Mouse (Mus musculus): ENCODE measurements around the gene Snap91. TPM values are rescaled to one million over a fixed set of nuclear protein-coding genes. Genes with fewer than 3 reads are reported as not detected.

The Snap91 gene
- polyA plus RNA-seq, 1 experiment = 0.05 TPM

DNA sequence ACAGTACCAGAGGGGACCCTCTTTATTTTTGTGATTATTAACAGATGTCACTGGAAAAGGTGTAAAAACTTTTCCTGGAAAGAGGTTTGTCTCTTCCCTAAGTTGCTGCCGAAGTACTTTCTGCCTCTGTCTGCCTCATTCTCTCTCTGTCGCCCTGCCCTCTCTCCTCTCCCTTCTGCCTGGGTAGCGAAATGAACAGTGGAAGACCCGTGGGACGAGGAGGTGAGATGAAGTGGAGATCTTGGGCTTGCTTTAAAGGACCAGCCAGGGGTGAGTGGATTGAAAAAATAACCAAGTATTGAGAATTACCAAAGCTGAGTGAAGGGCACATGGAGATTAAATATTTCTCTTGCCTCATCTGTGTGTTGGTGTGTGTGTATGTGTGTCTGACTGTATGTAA is 136.4 kb downstream of the Snap91 start:
- DNase-seq (ENCODE audit: low read depth) = no peak

- DNase-seq (ENCODE audit: low read depth) = no peak
Measured at GRCm38 (mm10) chr9:86742959-86743911, 137.2 kb downstream of the Snap91 start, which contains the start of gene Prss35. TSS of gene Prss35 (plus strand) at chr9:86743649.

- DNase-seq (ENCODE audit: low read depth) = no peak
Measured at GRCm38 (mm10) chr9:86739971-86740370, 140.5 kb downstream of the Snap91 start.

- DNase-seq (ENCODE audit: low read depth) = no peak
Measured at GRCm38 (mm10) chr9:86738801-86739200, 141.7 kb downstream of the Snap91 start.

DNA sequence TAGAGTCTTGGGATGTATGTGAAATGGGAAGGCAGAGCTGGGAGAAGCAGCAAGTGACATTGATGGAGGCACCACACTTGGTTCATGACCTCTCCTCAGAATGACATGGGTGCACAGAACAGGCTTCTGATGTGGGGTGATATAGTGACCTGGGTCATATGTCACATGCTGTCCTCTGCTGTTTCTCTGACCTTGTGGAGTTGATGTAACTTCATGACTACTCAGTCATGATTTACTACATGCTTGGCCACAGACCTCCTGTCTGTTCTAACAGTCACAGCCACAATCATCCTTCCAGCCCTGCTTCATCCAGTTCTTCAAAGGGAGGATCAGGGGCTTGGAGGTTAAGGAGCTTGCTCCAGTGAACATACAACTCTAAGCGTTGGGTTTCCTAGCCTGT is 142.4 kb downstream of the Snap91 start:
- DNase-seq (ENCODE audit: low read depth) = no peak

DNA sequence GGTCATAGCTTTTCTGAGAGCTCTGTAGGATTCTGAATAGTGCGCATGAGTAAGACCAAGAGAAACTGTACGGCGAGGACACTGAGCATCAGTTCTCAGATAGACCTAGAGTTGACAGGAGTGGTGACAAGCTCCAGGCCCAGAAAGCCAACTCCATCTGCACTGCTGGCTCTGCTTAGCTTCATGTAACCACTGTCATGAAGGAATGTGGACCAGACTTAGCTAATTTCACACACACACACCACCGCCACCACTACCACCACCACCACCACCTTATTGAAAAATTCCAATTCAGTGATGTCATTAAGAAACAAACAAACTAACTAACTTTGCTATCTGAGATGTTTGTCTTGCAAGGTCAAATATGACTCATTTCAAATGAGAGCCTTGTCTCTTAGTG is 143.5 kb downstream of the Snap91 start:
- no peak for DNase-seq (ENCODE audit: low read depth)

DNA sequence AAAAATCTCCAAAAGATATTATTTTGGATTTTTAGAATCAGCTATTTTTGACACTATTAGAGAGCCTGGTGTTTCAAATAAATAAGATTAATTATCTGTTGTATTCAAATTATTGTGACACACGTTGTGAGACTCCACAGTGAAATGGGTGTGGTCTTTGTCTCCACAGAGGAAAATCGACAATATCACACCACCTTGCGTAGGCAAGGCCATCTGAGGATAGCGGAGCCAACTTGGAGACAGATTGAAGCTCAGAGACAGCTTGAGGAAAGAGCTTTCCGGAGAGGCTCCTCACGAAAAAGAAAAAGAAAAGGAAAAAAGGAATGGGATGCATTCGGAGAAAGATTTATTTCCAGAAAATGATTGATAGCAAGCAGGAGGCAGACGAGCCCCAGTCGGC is 145.7 kb downstream of the Snap91 start:
- DNase-seq (ENCODE audit: low read depth) = no peak

GRCm38 (mm10) chr9:86734357-86734756 is 146.1 kb downstream of the Snap91 start:
- no peak for DNase-seq (ENCODE audit: low read depth)

- peak; percentile 87 for DNase-seq (ENCODE audit: low read depth)
Measured at GRCm38 (mm10) chr9:86729811-86730210, 150.6 kb downstream of the Snap91 start.

GRCm38 (mm10) chr9:86729084-86729483 is 151.4 kb downstream of the Snap91 start:
- no peak for DNase-seq (ENCODE audit: low read depth)

- peak; percentile 81 for DNase-seq (ENCODE audit: low read depth)
Measured at GRCm38 (mm10) chr9:86728214-86728814, 152.1 kb downstream of the Snap91 start.

DNA sequence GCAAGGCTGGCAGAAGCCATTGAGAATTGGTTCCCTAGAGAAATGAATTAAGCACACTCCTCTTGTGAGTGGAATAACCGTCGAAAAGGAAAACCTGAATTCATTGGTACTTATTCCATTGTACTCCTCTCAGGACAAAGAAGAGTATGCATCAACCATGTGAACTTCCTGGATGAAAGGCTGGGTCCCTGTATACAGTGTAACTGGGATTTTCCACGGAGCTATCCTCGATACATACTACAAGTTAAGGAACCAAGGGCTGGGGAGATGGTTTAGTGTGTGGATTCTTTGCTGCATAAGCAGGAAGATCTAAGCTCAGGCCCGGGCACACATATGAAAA is 154.1 kb downstream of the Snap91 start:
- DNase-seq (ENCODE audit: low read depth) = no peak

- DNase-seq (ENCODE audit: low read depth) = no peak
Measured at GRCm38 (mm10) chr9:86725604-86726380, 154.7 kb downstream of the Snap91 start.

DNA sequence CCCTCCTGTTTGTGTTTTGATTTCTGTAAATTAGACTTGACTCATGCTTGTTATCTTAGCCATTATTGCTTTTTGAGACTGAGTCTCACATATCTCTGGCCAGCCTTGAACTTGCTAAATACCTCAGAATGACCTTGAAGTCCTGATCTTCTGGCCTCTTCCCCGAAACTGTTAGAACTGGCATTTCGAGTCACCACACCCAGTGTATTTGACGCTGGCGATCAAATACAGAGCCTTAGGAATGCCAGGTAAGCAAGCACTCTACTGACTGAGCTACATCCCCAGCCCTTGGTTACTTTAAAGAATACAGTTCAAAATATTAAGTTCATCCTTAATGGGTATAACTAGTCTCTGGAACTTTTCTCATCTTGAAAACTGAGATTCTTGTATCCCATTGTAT is 155.4 kb downstream of the Snap91 start:
- DNase-seq (ENCODE audit: low read depth) = no peak

- DNase-seq (ENCODE audit: low read depth) = no peak
Measured at GRCm38 (mm10) chr9:86720794-86721193, 159.7 kb downstream of the Snap91 start.

DNA sequence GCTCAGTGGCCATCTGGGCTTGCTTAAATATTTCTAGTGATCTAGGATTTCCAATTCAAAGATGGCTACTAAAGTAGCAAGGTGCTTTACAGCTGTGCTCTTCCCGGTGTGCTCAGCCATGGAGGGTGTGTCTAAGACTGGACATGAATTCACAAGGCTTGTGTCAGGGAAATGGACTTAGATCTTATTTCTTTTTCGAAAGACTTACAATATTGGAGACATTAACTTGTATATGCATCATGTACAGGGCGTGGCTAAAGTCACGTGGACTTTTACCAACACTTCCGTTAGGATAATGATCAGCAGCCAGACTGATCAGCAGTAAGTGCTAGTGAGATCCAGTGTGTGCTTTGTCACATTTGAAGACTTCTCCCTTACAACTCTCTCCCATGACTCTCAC is 160.2 kb downstream of the Snap91 start:
- DNase-seq (ENCODE audit: low read depth) = no peak

DNA sequence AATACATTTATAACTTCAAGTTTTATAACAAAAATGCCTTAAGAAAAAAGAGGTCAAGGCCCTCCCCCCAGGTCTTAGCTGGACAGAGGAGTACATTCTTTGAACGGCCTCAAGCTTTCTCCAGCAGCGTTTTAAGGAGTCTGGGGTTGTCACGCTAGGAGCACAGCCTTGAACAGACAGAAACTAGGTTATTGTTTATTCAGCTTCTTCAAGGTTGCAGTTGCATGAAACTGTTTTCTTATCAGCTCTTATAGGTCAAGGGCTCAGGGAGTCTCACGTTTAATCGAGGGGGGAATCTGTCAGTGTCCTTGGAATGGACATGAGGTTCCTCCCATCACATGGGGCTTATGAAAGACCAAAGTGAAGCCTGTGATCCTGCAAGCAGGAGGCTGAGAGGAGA is 163.3 kb downstream of the Snap91 start:
- no peak for DNase-seq (ENCODE audit: low read depth)

GRCm38 (mm10) chr9:86716540-86716939 is 163.9 kb downstream of the Snap91 start:
- no peak for DNase-seq (ENCODE audit: low read depth)
